Mouse (Mus musculus): ENCODE measurements around the gene Tbrg1.
A peak's percentile ranks its signal among the peaks of the same experiment; 100 is the strongest.

Gene Tbrg1

GRCm38 (mm10) chr9:37629941-37630340 is 27.2 kb downstream of the Tbrg1 start:
- no peak for DNase-seq (ENCODE audit: low spot score)

GRCm38 (mm10) chr9:37628581-37628980 is 28.5 kb downstream of the Tbrg1 start:
- DNase-seq (ENCODE audit: low spot score) = no peak

GRCm38 (mm10) chr9:37627263-37627662 is 29.8 kb downstream of the Tbrg1 start:
- no peak for DNase-seq (ENCODE audit: low spot score)

- DNase-seq (ENCODE audit: low spot score) = no peak
Measured at GRCm38 (mm10) chr9:37626103-37626567, 31.0 kb downstream of the Tbrg1 start.

GRCm38 (mm10) chr9:37625641-37626040 is 31.5 kb downstream of the Tbrg1 start:
- no peak for DNase-seq (ENCODE audit: low spot score)

GRCm38 (mm10) chr9:37625129-37625528 is 32.0 kb downstream of the Tbrg1 start:
- no peak for DNase-seq (ENCODE audit: low spot score)

GRCm38 (mm10) chr9:37624502-37624901 is 32.6 kb downstream of the Tbrg1 start:
- no peak for DNase-seq (ENCODE audit: low spot score)

GRCm38 (mm10) chr9:37623981-37624380 is 33.1 kb downstream of the Tbrg1 start:
- no peak for DNase-seq (ENCODE audit: low spot score)

- DNase-seq (ENCODE audit: low spot score) = no peak
Measured at GRCm38 (mm10) chr9:37621290-37621689, 35.8 kb downstream of the Tbrg1 start.

GRCm38 (mm10) chr9:37616770-37617169 is 40.3 kb downstream of the Tbrg1 start:
- no peak for DNase-seq (ENCODE audit: low spot score)

- DNase-seq (ENCODE audit: low spot score) = peak; percentile 12
Measured at GRCm38 (mm10) chr9:37615220-37615619, 41.9 kb downstream of the Tbrg1 start.

- no peak for DNase-seq (ENCODE audit: low spot score)
Measured at GRCm38 (mm10) chr9:37614316-37614715, 42.8 kb downstream of the Tbrg1 start.

- DNase-seq (ENCODE audit: low spot score) = no peak
Measured at GRCm38 (mm10) chr9:37613911-37614280, 43.2 kb downstream of the Tbrg1 start.

GRCm38 (mm10) chr9:37613182-37613910 is 43.8 kb downstream of the Tbrg1 start, which contains the start of gene Spa17:
Spa17 (minus strand) TSS chr9:37613722.
- DNase-seq (ENCODE audit: low spot score) = peak; percentile 90

- no peak for DNase-seq (ENCODE audit: low spot score)
Measured at GRCm38 (mm10) chr9:37609558-37609957, 47.6 kb downstream of the Tbrg1 start.

GRCm38 (mm10) chr9:37605089-37605488 is 52.0 kb downstream of the Tbrg1 start:
- no peak for DNase-seq (ENCODE audit: low spot score)

- DNase-seq (ENCODE audit: low spot score) = no peak
Measured at GRCm38 (mm10) chr9:37600538-37601205, 56.4 kb downstream of the Tbrg1 start.
